Mouse (Mus musculus): ENCODE measurements around the gene Sh3rf1.

DNA sequence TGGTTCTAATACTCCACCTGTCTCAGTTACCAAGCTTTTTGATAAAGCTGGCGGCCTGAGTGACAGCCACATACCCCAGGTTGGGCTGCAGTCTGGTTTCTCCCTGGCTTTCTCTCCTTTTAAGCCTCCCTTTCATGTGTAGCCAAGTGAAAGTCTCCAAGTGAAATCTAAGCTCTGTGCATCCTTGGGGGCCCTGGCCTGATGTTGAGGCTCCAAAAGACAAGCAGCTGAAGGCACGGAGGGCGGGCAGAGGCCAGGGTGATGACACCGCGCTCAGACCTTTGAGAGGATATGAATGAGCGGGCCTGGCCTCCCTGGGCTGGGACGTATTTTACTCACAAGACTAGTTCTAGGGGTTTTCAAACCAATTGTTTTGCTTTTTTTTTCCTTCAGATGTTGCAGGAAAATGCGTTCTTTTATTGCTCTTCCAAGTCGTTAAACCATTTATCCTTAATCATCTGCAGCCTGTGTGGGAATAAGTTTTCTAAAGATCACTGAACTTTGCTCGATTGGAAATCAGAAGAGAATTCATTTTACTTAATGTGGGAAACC, 100.8 kb downstream of the Sh3rf1 start:
- TF ChIP-seq POLR2A (IDR thresholded peaks at IDR 0.05; ENCODE audit: low read depth, low read length), result no peak
- no peak for TF ChIP-seq CTCF (IDR thresholded peaks at IDR 0.05; ENCODE audit: extremely low read depth, insufficient read length, insufficient replicate concordance, low read depth, low read length)
